Mouse (Mus musculus) brain, embryonic 14.5 days (tissue): ENCODE results near the gene Cmip.

Experiments used
- CTCF ChIP-seq: fragments of 200-500 bp; IDR thresholded peaks from 2 replicates; pipeline ENCODE4 v1.5.1; 2012; ENCODE audit warnings: inconsistent platforms, mild to moderate bottlenecking, moderate library complexity, borderline replicate concordance; ENCODE audit not compliant: insufficient read depth, insufficient read length; ENCODE audit errors: extremely low read depth
- POLR2A ChIP-seq: fragments of 200-500 bp; IDR thresholded peaks from 2 replicates; pipeline ENCODE4 v1.6.1; 2012; ENCODE audit warnings: mild to moderate bottlenecking, inconsistent platforms, borderline replicate concordance; ENCODE audit not compliant: poor library complexity, insufficient read depth, insufficient read length, severe bottlenecking; ENCODE audit errors: extremely low read depth

DNA sequence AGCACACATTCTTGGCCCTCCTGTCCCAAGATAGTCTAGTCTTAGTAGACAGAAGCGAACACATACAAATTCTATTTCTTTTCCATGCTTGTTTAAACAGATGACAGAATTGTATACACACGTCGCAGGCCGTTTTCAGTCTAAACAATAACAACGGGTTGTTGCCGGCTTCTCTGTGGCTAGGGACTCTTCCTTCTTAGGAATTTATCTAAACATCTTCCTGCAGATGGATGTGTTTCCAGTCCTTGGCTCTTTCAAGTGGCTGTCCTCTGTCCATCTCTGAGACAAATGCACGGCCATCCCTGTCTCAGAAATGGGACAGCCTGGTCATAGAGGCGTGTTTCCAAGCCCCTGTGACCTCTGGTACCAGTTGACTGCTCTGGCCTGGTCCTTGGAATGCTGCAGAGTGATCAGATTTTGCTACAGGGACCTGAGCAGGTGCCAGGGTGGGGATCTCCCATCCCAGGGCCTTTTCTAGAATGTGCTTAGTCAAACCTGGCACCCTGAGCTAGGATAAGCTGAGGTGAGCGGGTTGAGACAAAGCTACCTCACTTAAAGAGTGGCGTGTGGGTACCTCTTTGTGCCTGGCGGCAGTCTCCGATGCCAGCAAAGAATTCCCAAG is 52.9 kb downstream of the Cmip start:
- no peak for TF ChIP-seq CTCF
- TF ChIP-seq POLR2A, result no peak
